Mouse (Mus musculus): ENCODE results near the gene Arhgef2.

- TF ChIP-seq POLR2A (IDR thresholded peaks at IDR 0.05; ENCODE audit: control insufficient read depth, extremely low read depth, insufficient read depth, low read length, poor library complexity) (no peak), CTCF (IDR thresholded peaks at IDR 0.05; ENCODE audit: borderline replicate concordance, control insufficient read depth, extremely low read depth, insufficient read depth, low read length, poor library complexity) (no peak)
Measured at GRCm38 (mm10) chr3:88639239-88639638, 33.5 kb downstream of the Arhgef2 start.
